Mouse (Mus musculus): Measurements from ENCODE around the gene Commd4. TPM values are rescaled to one million over a fixed set of nuclear protein-coding genes. Genes with fewer than 3 reads are reported as not detected.
A peak's percentile ranks its signal among the peaks of the same experiment; 100 is the strongest.

The Commd4 gene
- polyA plus RNA-seq, 1 experiment from 2014 or later, result 156 TPM

GRCm38 (mm10) chr9:57139110-57139509 lies 19.0 kb downstream of the Commd4 start:
- Histone ChIP-seq H3K4me2 (no peak overlapping the region), H3K36me3 (peaks cover 95% of the 10 kb centered on the region), H3K9me3 (no peaks in the 10 kb centered on the region), H3K4me1 (replicated peaks) (no peaks in the 10 kb centered on the region), H3K4me3 (no peak overlapping the region), H3K27me3 (no peaks in the 10 kb centered on the region), H3K9ac (no peak overlapping the region), H3K27ac (replicated peaks) (no peak overlapping the region)
- ATAC-seq (ENCODE audit: low read depth), result no peak
- WGBS, result 83% methylated on average over 9 of the region's 9 CpGs

GRCm38 (mm10) chr9:57138507-57138906 lies 19.6 kb downstream of the Commd4 start:
- no peak overlapping the region for H3K4me3 ChIP-seq
- ATAC-seq (ENCODE audit: low read depth), result no peak
- H3K9ac ChIP-seq, result no peak overlapping the region
- no peaks in the 10 kb centered on the region for H3K9me3 ChIP-seq
- H3K27ac ChIP-seq (replicated peaks), result no peak overlapping the region
- WGBS, result 95% methylated on average over 6 of the region's 6 CpGs
- H3K36me3 ChIP-seq, result peaks cover 89% of the 10 kb centered on the region
- no peaks in the 10 kb centered on the region for H3K27me3 ChIP-seq
- H3K4me1 ChIP-seq (replicated peaks), result no peaks in the 10 kb centered on the region
- no peak overlapping the region for H3K4me2 ChIP-seq

- ATAC-seq (ENCODE audit: low read depth), result no peak
- WGBS, result 91% methylated on average over 9 of the region's 9 CpGs
- no peaks in the 10 kb centered on the region for H3K4me1 ChIP-seq (replicated peaks)
- no peaks in the 10 kb centered on the region for H3K9me3 ChIP-seq
- no peak overlapping the region for H3K9ac ChIP-seq
- H3K4me3 ChIP-seq, result no peak overlapping the region
- H3K36me3 ChIP-seq, result peaks cover 84% of the 10 kb centered on the region
- H3K27ac ChIP-seq (replicated peaks), result no peak overlapping the region
- no peak overlapping the region for H3K4me2 ChIP-seq
- H3K27me3 ChIP-seq, result no peaks in the 10 kb centered on the region
These were observed 20.4 kb downstream of the Commd4 start for GRCm38 (mm10) chr9:57137777-57138176.

GRCm38 (mm10) chr9:57137246-57137645 lies 20.9 kb downstream of the Commd4 start:
- Histone ChIP-seq H3K36me3 (peaks cover 78% of the 10 kb centered on the region), H3K9me3 (no peaks in the 10 kb centered on the region), H3K4me3 (no peak overlapping the region), H3K4me1 (replicated peaks) (no peaks in the 10 kb centered on the region), H3K9ac (no peak overlapping the region), H3K27ac (replicated peaks) (no peak overlapping the region), H3K4me2 (no peak overlapping the region), H3K27me3 (no peaks in the 10 kb centered on the region)
- 86% methylated on average over 6 of the region's 6 CpGs for whole genome bisulfite sequencing
- no peak for ATAC-seq (ENCODE audit: low read depth)

- H3K4me1 ChIP-seq (replicated peaks), result peaks cover 18% of the 10 kb centered on the region
- no peaks in the 10 kb centered on the region for H3K27me3 ChIP-seq
- H3K9ac ChIP-seq, result peak within 1 kb of the TSS; percentile 83
- H3K4me2 ChIP-seq, result peak within 1 kb of the TSS; percentile 92
- H3K4me3 ChIP-seq, result peak within 1 kb of the TSS; percentile 87
- peaks cover 44% of the 10 kb centered on the region for H3K36me3 ChIP-seq
- no peaks in the 10 kb centered on the region for H3K9me3 ChIP-seq
- under 1% methylated on average over 58 of the region's 58 CpGs for WGBS
- peak; percentile 95 for ATAC-seq (ENCODE audit: low read depth)
- H3K27ac ChIP-seq (replicated peaks), result peak within 1 kb of the TSS; percentile 95
These were observed 27.3 kb downstream of the Commd4 start, which contains the start of gene Man2c1 for GRCm38 (mm10) chr9:57130577-57131433. Man2c1 (plus strand) TSS chr9:57130690.

GRCm38 (mm10) chr9:57129641-57130040 lies 28.5 kb downstream of the Commd4 start:
- H3K4me3 ChIP-seq, result peak overlapping the region; percentile 87
- no peaks in the 10 kb centered on the region for H3K9me3 ChIP-seq
- H3K4me2 ChIP-seq, result peak overlapping the region; percentile 92
- H3K4me1 ChIP-seq (replicated peaks), result peaks cover 18% of the 10 kb centered on the region
- peak overlapping the region; percentile 38; the same call in 1 of the 2 replicates for H3K9ac ChIP-seq
- no peak for ATAC-seq (ENCODE audit: low read depth)
- peaks cover 42% of the 10 kb centered on the region for H3K36me3 ChIP-seq
- no peak overlapping the region for H3K27ac ChIP-seq (replicated peaks)
- H3K27me3 ChIP-seq, result no peaks in the 10 kb centered on the region

GRCm38 (mm10) chr9:57117261-57117755 lies 40.8 kb downstream of the Commd4 start:
- H3K4me2 ChIP-seq, result no peak overlapping the region
- no peaks in the 10 kb centered on the region for H3K4me1 ChIP-seq (replicated peaks)
- no peak for ATAC-seq (ENCODE audit: low read depth)
- no peak overlapping the region for H3K27ac ChIP-seq (replicated peaks)
- no peaks in the 10 kb centered on the region for H3K9me3 ChIP-seq
- no peak overlapping the region for H3K4me3 ChIP-seq
- no peak overlapping the region for H3K9ac ChIP-seq
- peaks cover 92% of the 10 kb centered on the region for H3K36me3 ChIP-seq
- no peaks in the 10 kb centered on the region for H3K27me3 ChIP-seq
- 93% methylated on average over 13 of the region's 13 CpGs for WGBS

Other genes with a start within 250 kb of the Commd4 start
- gene Snx33, start 230.0 kb downstream of the Commd4 start, polyA plus RNA-seq (2015; fragmentation: Nextera tagmentation; extraction: Ambion mirVana), result 2.9 TPM in 2 replicates
- gene Imp3, start 220.9 kb downstream of the Commd4 start, polyA plus RNA-seq (2015; fragmentation: Nextera tagmentation; extraction: Ambion mirVana), result 80.2 and 85.5 TPM in 2 replicates
- gene Snupn, start 207.5 kb downstream of the Commd4 start, polyA plus RNA-seq (2015; fragmentation: Nextera tagmentation; extraction: Ambion mirVana), result 28.7 and 29.0 TPM in 2 replicates
- 24.4 and 25.3 TPM in 2 replicates for gene Ptpn9, start 163.4 kb downstream of the Commd4 start, polyA plus RNA-seq (2015; fragmentation: Nextera tagmentation; extraction: Ambion mirVana)
- gene Sin3a, start 86.3 kb downstream of the Commd4 start, polyA plus RNA-seq (2015; fragmentation: Nextera tagmentation; extraction: Ambion mirVana), result 23.0 and 28.1 TPM in 2 replicates
- gene Man2c1, start 27.6 kb downstream of the Commd4 start, polyA plus RNA-seq (2015; fragmentation: Nextera tagmentation; extraction: Ambion mirVana), result 55.8 and 77.2 TPM in 2 replicates
- gene Neil1, start 10.0 kb downstream of the Commd4 start, polyA plus RNA-seq (2015; fragmentation: Nextera tagmentation; extraction: Ambion mirVana), result 8.5 and 9.8 TPM in 2 replicates
- not detected in 2 replicates for gene Trcg1, start 78.2 kb upstream of the Commd4 start, polyA plus RNA-seq (2015; fragmentation: Nextera tagmentation; extraction: Ambion mirVana)
- 4.4 and 6.0 TPM in 2 replicates for gene 1700017B05Rik, start 104.3 kb upstream of the Commd4 start, polyA plus RNA-seq (2015; fragmentation: Nextera tagmentation; extraction: Ambion mirVana)

Measured in neural tube, embryonic 13.5 days (tissue).